Mouse (Mus musculus): ENCODE measurements around the gene 1700025G04Rik.

Gene 1700025G04Rik

GRCm38 (mm10) chr1:152000461-152000860 lies 89.5 kb downstream of the 1700025G04Rik start:
- ATAC-seq (ENCODE audit: insufficient number of reproducible peaks, low FRiP score, low TSS enrichment): no peak

- peak; percentile 62 for ATAC-seq (ENCODE audit: insufficient number of reproducible peaks, low FRiP score, low TSS enrichment)
These were observed 90.5 kb downstream of the 1700025G04Rik start for GRCm38 (mm10) chr1:151999424-151999842.

- ATAC-seq (ENCODE audit: insufficient number of reproducible peaks, low FRiP score, low TSS enrichment): no peak
These were observed 91.2 kb downstream of the 1700025G04Rik start for GRCm38 (mm10) chr1:151998721-151999206.

- no peak for ATAC-seq (ENCODE audit: insufficient number of reproducible peaks, low FRiP score, low TSS enrichment)
These were observed 92.3 kb downstream of the 1700025G04Rik start for GRCm38 (mm10) chr1:151997591-151997990.

GRCm38 (mm10) chr1:151995948-151996697 lies 93.8 kb downstream of the 1700025G04Rik start:
- ATAC-seq (ENCODE audit: insufficient number of reproducible peaks, low FRiP score, low TSS enrichment): no peak

- ATAC-seq (ENCODE audit: insufficient number of reproducible peaks, low FRiP score, low TSS enrichment): peak; percentile 55
These were observed 95.7 kb downstream of the 1700025G04Rik start for GRCm38 (mm10) chr1:151994271-151994670.

DNA sequence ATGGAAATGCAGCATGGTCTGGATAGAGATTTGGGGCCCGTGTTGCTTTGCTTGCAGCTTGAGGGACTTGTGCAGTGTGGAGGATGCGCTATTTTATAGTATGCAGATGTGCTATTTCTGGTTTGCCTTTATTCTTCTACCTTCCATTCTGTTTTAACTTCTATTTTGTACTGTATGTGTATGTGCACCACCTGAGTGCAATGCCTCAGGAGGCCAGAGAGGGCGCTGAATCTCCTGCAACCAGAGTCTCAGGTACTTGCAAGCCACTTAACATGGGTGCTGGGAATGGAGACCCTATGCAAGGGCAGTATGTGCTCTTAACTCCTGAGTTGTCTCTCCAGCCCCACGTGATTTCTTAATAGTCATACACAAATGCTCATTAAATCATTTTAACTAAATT lies 98.4 kb downstream of the 1700025G04Rik start:
- no peak for ATAC-seq (ENCODE audit: insufficient number of reproducible peaks, low FRiP score, low TSS enrichment)

- ATAC-seq (ENCODE audit: insufficient number of reproducible peaks, low FRiP score, low TSS enrichment): no peak
These were observed 99.3 kb downstream of the 1700025G04Rik start for GRCm38 (mm10) chr1:151990615-151991014.

DNA sequence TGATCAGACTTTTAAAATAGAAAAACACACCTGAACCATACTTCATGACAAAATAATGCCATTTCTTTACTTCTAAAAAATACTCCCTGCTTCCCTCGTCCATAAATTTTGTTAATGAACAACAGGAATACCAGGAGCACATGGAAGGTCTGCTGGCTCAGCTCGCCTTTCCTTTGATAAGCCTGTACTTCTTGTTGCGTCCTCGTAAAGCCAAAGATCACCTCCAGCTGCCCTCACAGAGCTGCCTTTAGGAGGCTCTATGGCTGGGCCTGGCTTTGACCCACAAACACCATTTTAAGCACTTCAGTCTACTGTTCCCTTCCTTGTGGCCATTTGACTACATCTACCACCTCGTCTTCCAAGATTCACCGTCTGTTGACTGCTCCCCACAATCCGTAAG lies 101.2 kb downstream of the 1700025G04Rik start:
- no peak for ATAC-seq (ENCODE audit: insufficient number of reproducible peaks, low FRiP score, low TSS enrichment)

DNA sequence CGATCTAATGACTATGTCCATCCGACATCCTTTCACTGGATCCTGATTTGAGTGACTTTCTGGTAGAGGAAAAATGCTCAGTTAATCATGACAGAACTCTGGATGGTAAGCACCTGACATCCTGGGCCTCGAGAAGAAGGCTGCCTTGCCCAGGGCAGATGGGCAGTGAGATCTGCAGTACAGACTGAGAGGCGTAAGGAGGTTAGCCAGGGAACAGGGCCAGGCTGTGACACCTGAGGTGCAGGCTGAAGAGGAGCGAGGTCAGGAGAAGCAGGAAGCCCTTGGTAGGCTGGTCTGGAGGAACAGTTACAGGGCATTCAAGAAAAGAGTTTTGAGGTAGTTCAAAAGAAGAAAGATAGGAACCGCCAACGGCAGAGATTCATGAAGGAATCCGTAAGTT lies 101.9 kb downstream of the 1700025G04Rik start:
- ATAC-seq (ENCODE audit: insufficient number of reproducible peaks, low FRiP score, low TSS enrichment): peak; percentile 64

- peak; percentile 89 for ATAC-seq (ENCODE audit: insufficient number of reproducible peaks, low FRiP score, low TSS enrichment)
These were observed 103.7 kb downstream of the 1700025G04Rik start for GRCm38 (mm10) chr1:151986024-151986778.

DNA sequence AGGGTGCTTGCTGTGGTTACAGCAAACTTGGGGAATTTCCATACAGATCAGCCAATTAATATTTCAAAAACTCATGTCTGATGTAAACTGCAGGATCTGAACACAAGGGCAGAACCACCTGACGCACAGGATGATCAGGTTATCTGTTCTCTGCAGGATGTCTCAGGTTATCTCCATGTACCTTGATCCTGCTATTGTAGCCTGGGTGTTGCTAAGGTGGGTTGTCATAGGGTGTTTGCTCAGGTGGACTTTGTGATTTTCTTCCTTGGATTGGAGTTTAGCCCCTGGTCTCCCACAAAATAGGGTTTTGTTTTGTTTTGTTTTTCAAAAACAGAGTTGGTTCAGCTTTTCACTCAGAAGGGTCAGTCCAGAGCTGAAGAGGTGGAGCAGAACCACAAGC lies 104.9 kb downstream of the 1700025G04Rik start:
- ATAC-seq (ENCODE audit: insufficient number of reproducible peaks, low FRiP score, low TSS enrichment): no peak

GRCm38 (mm10) chr1:151983991-151984390 lies 105.9 kb downstream of the 1700025G04Rik start:
- no peak for ATAC-seq (ENCODE audit: insufficient number of reproducible peaks, low FRiP score, low TSS enrichment)

DNA sequence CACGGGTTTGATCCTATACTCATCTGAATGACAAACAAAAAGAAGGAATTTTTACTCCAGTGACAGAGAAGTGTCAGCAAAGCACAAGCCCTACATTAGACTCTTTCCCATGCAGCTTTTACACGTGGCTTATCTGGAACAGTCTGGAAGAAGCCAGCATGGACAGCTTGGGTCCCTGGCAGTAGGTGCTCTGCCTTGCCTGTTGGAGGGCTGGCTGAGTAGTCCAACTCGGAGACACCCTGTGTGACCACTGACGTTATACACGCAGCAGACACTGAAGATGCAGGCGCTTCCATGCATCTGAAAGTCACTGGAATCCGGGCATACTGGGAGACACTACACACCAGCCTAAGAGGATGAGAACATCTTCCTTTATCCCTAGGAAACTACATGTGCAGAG lies 109.4 kb downstream of the 1700025G04Rik start:
- ATAC-seq (ENCODE audit: insufficient number of reproducible peaks, low FRiP score, low TSS enrichment): peak; percentile 83

GRCm38 (mm10) chr1:151979803-151980456 lies 110.0 kb downstream of the 1700025G04Rik start:
- no peak for ATAC-seq (ENCODE audit: insufficient number of reproducible peaks, low FRiP score, low TSS enrichment)

GRCm38 (mm10) chr1:151978751-151979150 lies 111.2 kb downstream of the 1700025G04Rik start:
- 0 out of 2 replicates have a peak, but pooled peaks have one; percentile 13 for ATAC-seq (ENCODE audit: insufficient number of reproducible peaks, low FRiP score, low TSS enrichment)

DNA sequence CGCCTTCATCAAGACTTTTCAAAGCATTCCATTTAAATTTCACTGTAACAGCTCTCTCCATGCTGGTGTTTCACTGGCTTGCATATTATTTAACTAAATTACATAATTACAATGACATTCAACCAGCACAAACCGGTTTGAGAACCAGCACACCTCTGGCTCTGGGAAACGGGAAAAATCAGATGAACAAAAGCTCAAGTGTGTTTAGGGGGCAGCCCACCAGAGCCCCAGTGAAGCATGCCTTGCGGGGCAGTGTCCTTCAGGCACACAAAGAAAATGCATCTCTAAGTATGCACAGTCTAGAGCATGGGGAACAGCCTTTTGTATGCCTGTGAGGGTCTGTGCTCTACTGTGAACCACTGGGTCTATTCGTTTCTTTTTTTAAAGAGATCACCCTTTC lies 112.3 kb downstream of the 1700025G04Rik start:
- no peak for ATAC-seq (ENCODE audit: insufficient number of reproducible peaks, low FRiP score, low TSS enrichment)

DNA sequence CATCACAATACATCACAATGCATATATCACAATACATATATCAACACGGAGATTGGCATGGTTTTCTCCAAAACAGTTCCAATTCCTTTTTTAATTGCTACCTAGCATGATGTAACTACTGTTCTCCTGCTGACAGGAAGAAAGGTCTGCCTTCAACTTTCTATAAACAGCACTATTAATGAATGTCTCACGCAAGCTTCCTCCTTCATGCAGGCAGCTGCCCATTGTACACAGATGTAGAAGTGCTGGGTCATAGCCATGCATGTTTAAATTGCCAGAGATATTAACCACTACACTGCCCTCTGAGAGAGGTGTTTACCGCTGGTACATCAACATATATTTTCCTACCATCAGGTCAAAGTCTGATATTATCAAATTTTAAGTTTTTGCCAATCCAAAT lies 113.1 kb downstream of the 1700025G04Rik start:
- ATAC-seq (ENCODE audit: insufficient number of reproducible peaks, low FRiP score, low TSS enrichment): no peak

DNA sequence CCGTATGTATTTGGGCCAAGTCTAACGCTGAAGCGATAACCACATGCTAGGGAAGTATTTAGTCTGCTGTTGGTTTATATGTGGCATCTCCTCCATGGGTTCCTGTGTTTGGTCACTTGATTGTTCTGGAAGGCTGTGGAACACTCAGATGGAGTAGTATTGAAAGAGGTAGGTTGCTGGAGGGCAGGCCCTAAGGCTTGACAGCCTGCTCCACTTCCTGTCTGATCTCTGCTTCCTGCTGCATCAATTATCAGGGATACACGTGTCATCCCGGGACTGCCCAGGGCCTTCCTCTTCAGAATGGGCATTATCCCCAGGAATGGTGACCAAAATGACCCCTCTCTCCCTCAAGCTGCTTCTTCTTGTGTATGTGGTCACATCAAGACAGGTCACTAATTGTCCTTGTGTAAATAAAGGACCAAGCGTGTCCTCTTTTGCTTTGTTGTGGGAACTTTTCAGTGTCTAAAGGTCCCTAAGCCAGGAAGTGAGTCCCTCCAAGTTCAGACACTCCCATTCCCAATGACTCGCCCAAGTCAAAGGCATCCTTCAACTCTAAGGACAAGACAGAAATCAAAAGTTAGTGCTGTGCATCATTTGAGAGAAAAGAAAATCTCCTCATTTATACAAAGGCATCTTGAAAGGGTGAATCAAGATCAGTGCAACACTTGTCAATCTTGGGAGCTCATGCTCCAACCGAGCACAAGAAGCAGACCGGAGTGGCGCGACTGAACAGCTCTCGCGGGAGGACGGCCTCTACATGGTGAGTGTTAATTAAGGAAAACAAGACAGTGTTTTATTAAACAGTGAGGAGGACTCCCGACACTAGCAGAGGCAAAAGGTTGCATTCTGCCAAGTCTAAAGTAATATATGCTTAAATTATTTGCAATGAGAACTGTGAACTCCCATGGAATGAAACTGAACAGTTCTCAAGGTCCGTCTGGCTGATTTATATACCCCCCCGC lies 114.2 kb downstream of the 1700025G04Rik start:
- no peak for ATAC-seq (ENCODE audit: insufficient number of reproducible peaks, low FRiP score, low TSS enrichment)

DNA sequence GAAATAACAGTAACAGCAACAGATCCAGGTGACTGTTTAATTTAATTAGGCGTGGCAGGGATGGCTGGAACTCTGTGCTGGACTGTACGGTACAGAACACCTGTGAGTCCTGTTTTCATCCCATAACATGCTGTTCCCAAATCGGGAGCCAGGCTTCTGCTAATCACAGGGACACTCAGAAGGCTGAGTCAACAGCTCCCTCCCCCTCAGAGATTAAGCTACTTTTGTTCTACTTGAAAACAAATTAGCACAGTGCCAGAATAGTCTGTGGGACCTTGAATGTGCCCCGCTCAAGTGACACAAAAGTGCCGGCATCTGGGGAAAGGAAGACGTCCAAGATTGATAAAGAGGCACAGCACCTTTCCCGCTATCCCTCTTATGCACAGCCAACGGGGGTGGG lies 115.0 kb downstream of the 1700025G04Rik start:
- ATAC-seq (ENCODE audit: insufficient number of reproducible peaks, low FRiP score, low TSS enrichment): no peak
